ENCODE assay signal across 10 mouse cellular contexts in genomic region chr10:83865929-83866328, GRCm38 (mm10).
DNase-seq lines count a peak whose midpoint lies in the region; ATAC-seq and TF ChIP-seq lines count a peak whose summit lies in the region.
"Had no signal": no experiment of that assay in that cellular context is flagged by ENCODE, and none has a peak within 500 bp of the region (broad histone marks: within the 10 kb centered on the region; RNA-seq: fewer than 3 reads in every experiment).

No protein-coding gene starts in this region.

- no peak for ATAC-seq in kidney, embryonic 14.5 days (ENCODE audit: low FRiP score, low TSS enrichment)
- peak; percentile 62 for ATAC-seq in forebrain, postnatal 0 days
- ATAC-seq in heart, embryonic 14.5 days (ENCODE audit: insufficient number of reproducible peaks, insufficient read depth, low FRiP score, low read depth): peak; percentile 82
- peak; percentile 73 for ATAC-seq in lung, embryonic 16.5 days (ENCODE audit: low read depth)

- H3K4me3 ChIP-seq in kidney, embryonic 14.5 days (ENCODE audit: low read length): no peak overlapping the region
- no peak overlapping the region for H3K4me3 ChIP-seq in forebrain, postnatal 0 days (ENCODE audit: low read depth, low read length)
- no peak overlapping the region for H3K4me3 ChIP-seq in heart, embryonic 14.5 days (ENCODE audit: control insufficient read depth in 1 of 2, insufficient read depth in 1 of 2, low read depth in 1 of 2, low read length in 2 of 2)
- no peak overlapping the region for H3K4me3 ChIP-seq in lung, embryonic 16.5 days (ENCODE audit: low read length)

- H3K4me1 ChIP-seq in kidney, embryonic 14.5 days (ENCODE audit: control insufficient read depth, insufficient read depth, low read length): no peaks in the 10 kb centered on the region
- H3K4me1 ChIP-seq in forebrain, postnatal 0 days (ENCODE audit: insufficient read depth): no peaks in the 10 kb centered on the region
- H3K4me1 ChIP-seq in heart, embryonic 14.5 days (ENCODE audit: control insufficient read depth in 2 of 2, insufficient read depth in 2 of 2, low read length in 2 of 2): peaks cover 7 to 10% of the 10 kb centered on the region in 2 experiments
- H3K4me1 ChIP-seq in lung, embryonic 16.5 days (replicated peaks; ENCODE audit: control insufficient read depth, insufficient read depth, low read length): peaks cover 13% of the 10 kb centered on the region

- no peak overlapping the region for H3K4me2 ChIP-seq in kidney, embryonic 14.5 days (replicated peaks; ENCODE audit: low read depth, low read length)
- H3K4me2 ChIP-seq in forebrain, postnatal 0 days (ENCODE audit: low read depth): no peak overlapping the region
- no peak overlapping the region for H3K4me2 ChIP-seq in heart, embryonic 14.5 days (ENCODE audit: low read length)
- no peak overlapping the region for H3K4me2 ChIP-seq in lung, embryonic 16.5 days (ENCODE audit: low read depth, low read length)
- H3K4me2 ChIP-seq: lung, embryonic 14.5 days had no signal

- no peak overlapping the region for H3K27ac ChIP-seq in kidney, embryonic 14.5 days (ENCODE audit: low read depth, low read length)
- no peak overlapping the region for H3K27ac ChIP-seq in forebrain, postnatal 0 days (ENCODE audit: low read depth, low read length)
- peak overlapping the region in 1 of 2 experiments; percentile 43; a peak in 2 of 4 replicates for H3K27ac ChIP-seq in heart, embryonic 14.5 days (replicated peaks in 1 of 2; ENCODE audit: control insufficient read depth in 1 of 2, insufficient read depth in 1 of 2, low read depth in 2 of 2, low read length in 2 of 2)
- no peak overlapping the region; the same call in 1 of the 2 replicates for H3K27ac ChIP-seq in lung, embryonic 16.5 days (ENCODE audit: low read length)

- 0 out of 2 replicates have a peak, but pooled peaks have one; percentile 6 for TF ChIP-seq CTCF in forebrain, postnatal 0 days (IDR thresholded peaks at IDR 0.05; ENCODE audit: low read depth)

- H3K9ac ChIP-seq in kidney, embryonic 14.5 days (ENCODE audit: low read depth, low read length): no peak overlapping the region
- no peak overlapping the region for H3K9ac ChIP-seq in forebrain, postnatal 0 days
- H3K9ac ChIP-seq in heart, embryonic 14.5 days (ENCODE audit: low read length): no peak overlapping the region
- no peak overlapping the region for H3K9ac ChIP-seq in lung, embryonic 16.5 days (ENCODE audit: low read length)
- H3K9ac ChIP-seq: lung, embryonic 14.5 days had no signal

- no peaks in the 10 kb centered on the region for H3K27me3 ChIP-seq in kidney, embryonic 14.5 days (ENCODE audit: control insufficient read depth, insufficient read depth, low read length)
- no peaks in the 10 kb centered on the region for H3K27me3 ChIP-seq in forebrain, postnatal 0 days (ENCODE audit: insufficient read depth, low read length)
- no peaks in the 10 kb centered on the region for H3K27me3 ChIP-seq in heart, embryonic 14.5 days (ENCODE audit: control insufficient read depth, insufficient read depth, low read length)
- H3K27me3 ChIP-seq in lung, embryonic 16.5 days (ENCODE audit: control insufficient read depth, insufficient read depth, low read depth, low read length): no peaks in the 10 kb centered on the region

- DNase-seq in kidney, adult 11 months: peak; percentile 44
- DNase-seq in forebrain, postnatal 0 days: peak; percentile 48
- no peak for DNase-seq in cerebellum, adult 11-12 months
- no peak for DNase-seq in urinary bladder, postnatal 36 days (ENCODE audit: low spot score in 2 of 2)
- no peak for DNase-seq in left cerebral cortex, adult 11 months (ENCODE audit: low spot score)
- DNase-seq: lung, embryonic 14.5 days; thymus, postnatal 36 days had no signal

- no peaks in the 10 kb centered on the region for H3K36me3 ChIP-seq in kidney, embryonic 14.5 days (ENCODE audit: control insufficient read depth, insufficient read depth, low read length)
- H3K36me3 ChIP-seq in forebrain, postnatal 0 days (ENCODE audit: insufficient read depth): no peaks in the 10 kb centered on the region
- H3K36me3 ChIP-seq in heart, embryonic 14.5 days (ENCODE audit: control insufficient read depth, insufficient read depth, low read length): no peaks in the 10 kb centered on the region
- no peaks in the 10 kb centered on the region for H3K36me3 ChIP-seq in lung, embryonic 16.5 days (ENCODE audit: control insufficient read depth, insufficient read depth, low read length)

- WGBS in kidney, embryonic 14.5 days: 75% methylated on average over 5 of the region's 5 CpGs
- WGBS in forebrain, postnatal 0 days: 21% methylated on average over 5 of the region's 5 CpGs
- WGBS in heart, embryonic 14.5 days: 14% methylated on average over 5 of the region's 5 CpGs
- 48% methylated on average over 5 of the region's 5 CpGs for WGBS in lung, embryonic 16.5 days

- no peaks in the 10 kb centered on the region for H3K9me3 ChIP-seq in kidney, embryonic 14.5 days (ENCODE audit: control insufficient read depth, low read length)
- H3K9me3 ChIP-seq in forebrain, postnatal 0 days (ENCODE audit: low read length): no peaks in the 10 kb centered on the region
- H3K9me3 ChIP-seq in heart, embryonic 14.5 days (ENCODE audit: control insufficient read depth, low read length): no peaks in the 10 kb centered on the region
- no peaks in the 10 kb centered on the region for H3K9me3 ChIP-seq in lung, embryonic 16.5 days (ENCODE audit: control insufficient read depth, low read length)

Comparison
In these comparisons a context has a peak if more than half of its experiments do, and no peak if none do; other contexts are left out.
1. DNase-seq: peak in kidney, adult 11 months (single experiment) and forebrain, postnatal 0 days (single experiment); none in cerebellum, adult 11-12 months (single experiment), urinary bladder, postnatal 36 days (0 of 2) and left cerebral cortex, adult 11 months (single experiment).